Mouse (Mus musculus) ES-E14 (cell line): ENCODE measurements around the gene Spsb4.

ENCODE experiments used
- CHD2 ChIP-seq: IDR thresholded peaks from 2 replicates; pipeline ENCODE4 v1.6.1; 2014; ENCODE audit warnings: mild to moderate bottlenecking, low read depth, low read length, inconsistent platforms
- HCFC1 ChIP-seq: IDR thresholded peaks from 2 replicates; pipeline ENCODE4 v1.6.1; 2012; ENCODE audit warnings: low read length, inconsistent platforms, borderline replicate concordance; ENCODE audit not compliant: insufficient read depth
- MAFK ChIP-seq: IDR thresholded peaks from 2 replicates; pipeline ENCODE4 v1.6.1; 2014; ENCODE audit warnings: mild to moderate bottlenecking, low read depth, low read length, inconsistent platforms; ENCODE audit not compliant: insufficient read depth
- ZC3H11A ChIP-seq: IDR thresholded peaks from 2 replicates; pipeline ENCODE4 v1.6.1; 2012; ENCODE audit warnings: low read depth, mild to moderate bottlenecking, inconsistent platforms, low read length, borderline replicate concordance
- ZNF384 ChIP-seq: IDR thresholded peaks from 2 replicates; pipeline ENCODE4 v1.6.1; 2012; ENCODE audit warnings: low read depth, low read length, inconsistent platforms

GRCm38 (mm10) chr9:97018677-97019147, at the start of gene Spsb4:
- no peak for TF ChIP-seq MAFK
- no peak for TF ChIP-seq ZNF384
- no peak for TF ChIP-seq ZC3H11A
- no peak for TF ChIP-seq CHD2
- TF ChIP-seq HCFC1: no peak
